Mouse (Mus musculus) brown adipose tissue, adult 24 weeks (tissue): ENCODE data around the gene 1700001C02Rik. TPM values are rescaled to one million over a fixed set of nuclear protein-coding genes. Genes with fewer than 3 reads are reported as not detected.

ENCODE experiments used
- H3K27ac ChIP-seq: fragments of 200-500 bp; replicated peaks from 2 replicates; pipeline ENCODE4 v1.5.1; 2012; ENCODE audit warnings: low read depth, mild to moderate bottlenecking, low read length
- H3K4me1 ChIP-seq: fragments of 200-500 bp; 2 replicates; pipeline ENCODE4 v1.6.1; 2012; ENCODE audit warnings: low read length, mixed read lengths; ENCODE audit not compliant: control insufficient read depth, insufficient read depth, insufficient read length
- H3K4me3 ChIP-seq: fragments of 200-500 bp; 2 replicates; pipeline ENCODE4 v1.5.1; 2012; ENCODE audit warnings: low read depth, mild to moderate bottlenecking, low read length, moderate library complexity; ENCODE audit not compliant: insufficient read depth
- polyA plus RNA-seq: library from polyadenylated mRNA; stranded (reverse); fragments of >200 nt; gene quantifications from 2 replicates; pipeline ENCODE4 v1.2.4, GENCODE M21; 2012; ENCODE audit not compliant: missing spikeins, insufficient read depth, insufficient read length

1700001C02Rik gene
- polyA plus RNA-seq, 1 experiment = not detected

GRCm38 (mm10) chr5:30520214-30520732, 54.4 kb downstream of the 1700001C02Rik start:
- Histone ChIP-seq H3K4me1 (peaks cover 8% of the 10 kb centered on the region), H3K4me3 (no peak overlapping the region), H3K27ac (no peak overlapping the region)

GRCm38 (mm10) chr5:30522406-30522805, 56.6 kb downstream of the 1700001C02Rik start:
- no peak overlapping the region for H3K4me3 ChIP-seq
- H3K4me1 ChIP-seq = peaks cover 8% of the 10 kb centered on the region
- H3K27ac ChIP-seq = no peak overlapping the region

DNA sequence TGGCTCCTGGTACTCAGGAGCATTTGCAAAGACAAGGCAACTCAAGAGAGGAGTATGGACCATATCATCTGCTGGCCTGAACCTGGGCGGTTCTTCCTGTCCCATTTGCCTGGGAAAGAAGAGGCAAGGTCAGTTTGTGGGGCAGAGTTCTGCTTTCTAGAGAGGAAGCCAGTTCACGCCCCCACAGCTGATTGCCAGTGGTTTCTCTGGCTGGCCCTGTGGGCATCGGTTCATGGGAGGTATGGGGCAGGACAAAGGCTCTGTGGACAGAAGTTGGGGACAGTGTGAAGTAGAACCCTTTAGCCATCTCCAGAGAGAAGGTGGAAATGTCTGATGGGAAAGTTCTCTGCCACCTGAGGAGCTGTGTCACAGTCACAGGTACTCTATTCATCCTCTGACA, 57.3 kb downstream of the 1700001C02Rik start:
- peaks cover 8% of the 10 kb centered on the region for H3K4me1 ChIP-seq
- no peak overlapping the region for H3K27ac ChIP-seq

GRCm38 (mm10) chr5:30524213-30524612, 58.4 kb downstream of the 1700001C02Rik start:
- H3K4me3 ChIP-seq = no peak overlapping the region
- peaks cover 8% of the 10 kb centered on the region for H3K4me1 ChIP-seq
- H3K27ac ChIP-seq = no peak overlapping the region

More for the DNA sequence above, 57.3 kb downstream of the 1700001C02Rik start:
- no peak overlapping the region for H3K4me3 ChIP-seq

GRCm38 (mm10) chr5:30525920-30526836, 60.3 kb downstream of the 1700001C02Rik start:
- peaks cover 8% of the 10 kb centered on the region for H3K4me1 ChIP-seq
- H3K4me3 ChIP-seq = no peak overlapping the region
- no peak overlapping the region for H3K27ac ChIP-seq

- no peak overlapping the region for H3K27ac ChIP-seq
Observed at GRCm38 (mm10) chr5:30527129-30527528, 61.3 kb downstream of the 1700001C02Rik start.

GRCm38 (mm10) chr5:30528906-30529305, 63.1 kb downstream of the 1700001C02Rik start:
- Histone ChIP-seq H3K4me1 (no peaks in the 10 kb centered on the region), H3K27ac (no peak overlapping the region), H3K4me3 (no peak overlapping the region)

More at GRCm38 (mm10) chr5:30527129-30527528, 61.3 kb downstream of the 1700001C02Rik start:
- Histone ChIP-seq H3K4me1 (peaks cover 8% of the 10 kb centered on the region), H3K4me3 (no peak overlapping the region)

Other genes starting within 250 kb of the 1700001C02Rik start
- 10.4 and 12.5 TPM in 2 replicates for gene Selenoi, start 233.5 kb upstream of the 1700001C02Rik start, polyA plus RNA-seq
- gene Drc1, start 184.7 kb upstream of the 1700001C02Rik start, polyA plus RNA-seq = not detected in 2 replicates
- not detected in 2 replicates for gene Otof, start 4.1 kb upstream of the 1700001C02Rik start, polyA plus RNA-seq
- gene Cib4, start 79.8 kb downstream of the 1700001C02Rik start, polyA plus RNA-seq = not detected in 2 replicates
- 118 and 132 TPM in 2 replicates for gene Kcnk3, start 122.1 kb downstream of the 1700001C02Rik start, polyA plus RNA-seq
- 20.9 and 21.8 TPM in 2 replicates for gene Slc35f6, start 181.9 kb downstream of the 1700001C02Rik start, polyA plus RNA-seq
- 4.2 and 13.7 TPM in 2 replicates for gene Cenpa, start 200.7 kb downstream of the 1700001C02Rik start, polyA plus RNA-seq
- gene Dpysl5, start 245.5 kb downstream of the 1700001C02Rik start, polyA plus RNA-seq = not detected in 2 replicates